Mouse (Mus musculus) hindbrain, embryonic 14.5 days (tissue): Measurements from ENCODE around the gene Mcrip1. TPM values are rescaled to one million over a fixed set of nuclear protein-coding genes. Genes with fewer than 3 reads are reported as not detected.
A peak's percentile ranks its signal among the peaks of the same experiment; 100 is the strongest.
"Not testable (repeated sequence)": the region's sequence is repeated elsewhere in the genome, so short reads cannot be mapped to it uniquely, and the experiment has no call there.

ENCODE experiments used
- ATAC-seq: fragments of 200-750 bp; cut with Nextera tagmentation; 2 replicates; pipeline ENCODE4 v1.8.0; 2017; ENCODE audit warnings: moderate number of reproducible peaks, mild to moderate bottlenecking, moderate TSS enrichment, moderate library complexity; ENCODE audit not compliant: low FRiP score
- DNase-seq: peaks from one replicate; pipeline ENCODE4 v3.0.0-alpha.2; 2015; ENCODE audit warnings: low spot score
- H3K27ac ChIP-seq: fragments of 300-500 bp; sonication (generic); 2 replicates; pipeline ENCODE4 v1.5.1; 2014; ENCODE audit warnings: mild to moderate bottlenecking, moderate library complexity
- H3K27me3 ChIP-seq: fragments of 300-500 bp; sonication (generic); 2 replicates; pipeline ENCODE4 v1.6.1; 2014; ENCODE audit warnings: mild to moderate bottlenecking, low read length, mixed read lengths; ENCODE audit not compliant: control insufficient read depth, insufficient read depth
- H3K36me3 ChIP-seq: fragments of 300-500 bp; sonication (generic); replicated peaks from 2 replicates; pipeline ENCODE4 v1.6.1; 2014; ENCODE audit not compliant: control insufficient read depth, insufficient read depth
- H3K4me1 ChIP-seq: fragments of 300-500 bp; sonication (generic); replicated peaks from 2 replicates; pipeline ENCODE4 v1.6.1; 2014; ENCODE audit warnings: antibody characterized with exemption, low read length, mixed read lengths; ENCODE audit not compliant: control insufficient read depth, insufficient read depth
- H3K4me2 ChIP-seq: fragments of 300-500 bp; sonication (generic); replicated peaks from 2 replicates; pipeline ENCODE4 v1.6.1; 2014; ENCODE audit warnings: mild to moderate bottlenecking, moderate library complexity
- H3K4me3 ChIP-seq: fragments of 300-500 bp; sonication (generic); replicated peaks from 2 replicates; pipeline ENCODE4 v1.5.1; 2014; ENCODE audit warnings: mild to moderate bottlenecking, low read length
- H3K9ac ChIP-seq: fragments of 300-500 bp; sonication (generic); 2 replicates; pipeline ENCODE4 v1.6.1; 2014
- H3K9me3 ChIP-seq: fragments of 300-500 bp; sonication (generic); 2 replicates; pipeline ENCODE4 v1.6.1; 2016; ENCODE audit warnings: low read length; ENCODE audit not compliant: control insufficient read depth
- WGBS: fragments of 180-500 bp; shearing (Covaris S2); extraction: QIAGEN DNeasy Blood & Tissue Kit; methylation state at CpG from one replicate; pipeline ENCODE4 v1.1.7; 2014; 5-methylcytosine and 5-hydroxymethylcytosine counted together
- polyA plus RNA-seq: library from polyadenylated mRNA; unstranded; fragments of >200 nt; fragmentation: Nextera tagmentation; extraction: Ambion mirVana; gene quantifications from 2 replicates; pipeline ENCODE4 v1.2.1, GENCODE M21; 2014

Mcrip1 gene
- polyA plus RNA-seq, 1 experiment from 2014 or later = 261 TPM

GRCm38 (mm10) chr11:120520967-120521540, 28.5 kb downstream of the Mcrip1 start:
- H3K27ac ChIP-seq = no peak overlapping the region
- DNase-seq (no peak), ATAC-seq (no peak)
- H3K4me3 ChIP-seq = no peak overlapping the region
- H3K4me2 ChIP-seq = no peak overlapping the region
- no peaks in the 10 kb centered on the region for H3K27me3 ChIP-seq
- H3K36me3 ChIP-seq = no peaks in the 10 kb centered on the region
- 80% methylated on average over 5 of the region's 5 CpGs for WGBS
- no peaks in the 10 kb centered on the region for H3K9me3 ChIP-seq
- H3K9ac ChIP-seq = no peak overlapping the region
- no peaks in the 10 kb centered on the region for H3K4me1 ChIP-seq

- 77% methylated on average over 9 of the region's 9 CpGs for WGBS
- H3K27me3 ChIP-seq = no peaks in the 10 kb centered on the region
Observed at GRCm38 (mm10) chr11:120520498-120520897, 29.0 kb downstream of the Mcrip1 start.

GRCm38 (mm10) chr11:120519738-120520137, 29.8 kb downstream of the Mcrip1 start:
- H3K27ac ChIP-seq = no peak overlapping the region
- ATAC-seq (no peak), DNase-seq (no peak)
- no peaks in the 10 kb centered on the region for H3K36me3 ChIP-seq
- no peaks in the 10 kb centered on the region for H3K4me1 ChIP-seq
- H3K9me3 ChIP-seq = no peaks in the 10 kb centered on the region
- H3K4me2 ChIP-seq = no peak overlapping the region
- WGBS = 55% methylated on average over 9 of the region's 9 CpGs
- no peaks in the 10 kb centered on the region for H3K27me3 ChIP-seq
- no peak overlapping the region for H3K4me3 ChIP-seq
- H3K9ac ChIP-seq = no peak overlapping the region

More at GRCm38 (mm10) chr11:120520498-120520897, 29.0 kb downstream of the Mcrip1 start:
- Histone ChIP-seq H3K36me3 (no peaks in the 10 kb centered on the region), H3K9ac (no peak overlapping the region), H3K9me3 (no peaks in the 10 kb centered on the region), H3K4me3 (no peak overlapping the region), H3K27ac (no peak overlapping the region), H3K4me1 (no peaks in the 10 kb centered on the region), H3K4me2 (no peak overlapping the region)
- no peak for DNase-seq
- no peak for ATAC-seq

- DNase-seq = no peak
Observed at GRCm38 (mm10) chr11:120518558-120518957, 31.0 kb downstream of the Mcrip1 start.

GRCm38 (mm10) chr11:120518027-120518426, 31.5 kb downstream of the Mcrip1 start:
- no peaks in the 10 kb centered on the region for H3K36me3 ChIP-seq
- DNase-seq = no peak
- no peak overlapping the region for H3K27ac ChIP-seq
- no peaks in the 10 kb centered on the region for H3K4me1 ChIP-seq
- no peak overlapping the region for H3K9ac ChIP-seq
- no peak for ATAC-seq
- no peak overlapping the region for H3K4me3 ChIP-seq
- 72% methylated on average over 6 of the region's 6 CpGs for WGBS
- no peak overlapping the region for H3K4me2 ChIP-seq
- no peaks in the 10 kb centered on the region for H3K27me3 ChIP-seq
- H3K9me3 ChIP-seq = no peaks in the 10 kb centered on the region

More at GRCm38 (mm10) chr11:120518558-120518957, 31.0 kb downstream of the Mcrip1 start:
- Histone ChIP-seq H3K4me2 (no peak overlapping the region), H3K27me3 (no peaks in the 10 kb centered on the region), H3K4me3 (no peak overlapping the region), H3K27ac (no peak overlapping the region), H3K36me3 (no peaks in the 10 kb centered on the region), H3K9me3 (no peaks in the 10 kb centered on the region), H3K9ac (no peak overlapping the region), H3K4me1 (no peaks in the 10 kb centered on the region)
- 77% methylated on average over 6 of the region's 6 CpGs for WGBS
- ATAC-seq = no peak

GRCm38 (mm10) chr11:120517147-120517546, 32.4 kb downstream of the Mcrip1 start:
- Histone ChIP-seq H3K9ac (no peak overlapping the region), H3K27ac (no peak overlapping the region), H3K4me3 (no peak overlapping the region), H3K27me3 (no peaks in the 10 kb centered on the region), H3K9me3 (no peaks in the 10 kb centered on the region), H3K4me1 (no peaks in the 10 kb centered on the region), H3K36me3 (no peaks in the 10 kb centered on the region), H3K4me2 (no peak overlapping the region)
- ATAC-seq (no peak), DNase-seq (no peak)
- WGBS = 78% methylated on average over 4 of the region's 4 CpGs

GRCm38 (mm10) chr11:120515611-120516010, 33.9 kb downstream of the Mcrip1 start:
- peak; percentile 62; the same call in 1 of the 2 replicates for ATAC-seq
- 15% methylated on average over 17 of the region's 17 CpGs for WGBS
- Histone ChIP-seq H3K9ac (no peak overlapping the region), H3K4me2 (no peak overlapping the region), H3K4me3 (no peak overlapping the region), H3K4me1 (no peaks in the 10 kb centered on the region), H3K9me3 (no peaks in the 10 kb centered on the region), H3K36me3 (no peaks in the 10 kb centered on the region), H3K27me3 (no peaks in the 10 kb centered on the region), H3K27ac (no peak overlapping the region)
- DNase-seq = peak; percentile 89

GRCm38 (mm10) chr11:120514262-120514661, 35.3 kb downstream of the Mcrip1 start:
- not testable (repeated sequence) for H3K4me2 ChIP-seq, H3K4me3 ChIP-seq, ATAC-seq, H3K9me3 ChIP-seq, H3K9ac ChIP-seq, DNase-seq, H3K36me3 ChIP-seq, H3K27me3 ChIP-seq, H3K4me1 ChIP-seq, H3K27ac ChIP-seq
- 96% methylated on average over 2 of the region's 2 CpGs for WGBS

- H3K27me3 ChIP-seq = no peaks in the 10 kb centered on the region
- no peak overlapping the region for H3K4me3 ChIP-seq
- no peak for ATAC-seq
- peak overlapping the region; percentile 16; the same call in 1 of the 2 replicates for H3K9ac ChIP-seq
- WGBS = 35% methylated on average over 6 of the region's 6 CpGs
- no peaks in the 10 kb centered on the region for H3K4me1 ChIP-seq
- H3K4me2 ChIP-seq = no peak overlapping the region
- no peaks in the 10 kb centered on the region for H3K9me3 ChIP-seq
- DNase-seq = no peak
- no peak overlapping the region for H3K27ac ChIP-seq
- no peaks in the 10 kb centered on the region for H3K36me3 ChIP-seq
Observed at GRCm38 (mm10) chr11:120512790-120513453, 36.6 kb downstream of the Mcrip1 start.
